Mouse (Mus musculus): ENCODE data around the gene Ctrb1.

The Ctrb1 gene

GRCm38 (mm10) chr8:111717488-111717792 is 26.6 kb upstream of the Ctrb1 start:
- no peak for DNase-seq (ENCODE audit: low spot score in 2 of 2)

GRCm38 (mm10) chr8:111716603-111717487 is 26.0 kb upstream of the Ctrb1 start:
- DNase-seq (ENCODE audit: low spot score in 2 of 2) = peak; percentile 71 to 85

- peak in 1 of 2 experiments; percentile 15 for DNase-seq (ENCODE audit: low spot score in 2 of 2)
Observed at GRCm38 (mm10) chr8:111715514-111715913, 24.7 kb upstream of the Ctrb1 start.

DNA sequence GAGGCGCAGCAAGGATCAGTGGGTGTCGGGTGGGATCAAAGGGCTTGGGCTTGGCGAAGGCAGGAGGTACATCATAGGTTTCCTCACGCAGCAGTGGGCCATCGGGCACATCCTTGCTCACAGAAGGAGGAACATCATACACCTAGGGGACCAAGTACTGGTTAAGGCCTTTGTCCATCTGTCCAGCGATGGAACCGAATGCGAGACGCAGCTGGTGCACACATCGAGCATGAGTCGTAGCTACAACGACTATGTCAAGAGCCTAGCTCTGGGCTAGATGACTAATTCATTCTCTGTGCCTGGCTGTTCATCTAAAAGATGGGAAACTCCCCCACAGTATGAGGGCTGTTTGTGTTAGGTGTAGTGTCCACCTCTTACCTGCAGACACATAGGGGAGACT is 23.5 kb upstream of the Ctrb1 start:
- DNase-seq (ENCODE audit: low spot score in 2 of 2) = peak in 1 of 2 experiments; percentile 7

- peak in 1 of 2 experiments; percentile 17 for DNase-seq (ENCODE audit: low spot score in 2 of 2)
Observed at GRCm38 (mm10) chr8:111713817-111714216, 23.0 kb upstream of the Ctrb1 start.

DNA sequence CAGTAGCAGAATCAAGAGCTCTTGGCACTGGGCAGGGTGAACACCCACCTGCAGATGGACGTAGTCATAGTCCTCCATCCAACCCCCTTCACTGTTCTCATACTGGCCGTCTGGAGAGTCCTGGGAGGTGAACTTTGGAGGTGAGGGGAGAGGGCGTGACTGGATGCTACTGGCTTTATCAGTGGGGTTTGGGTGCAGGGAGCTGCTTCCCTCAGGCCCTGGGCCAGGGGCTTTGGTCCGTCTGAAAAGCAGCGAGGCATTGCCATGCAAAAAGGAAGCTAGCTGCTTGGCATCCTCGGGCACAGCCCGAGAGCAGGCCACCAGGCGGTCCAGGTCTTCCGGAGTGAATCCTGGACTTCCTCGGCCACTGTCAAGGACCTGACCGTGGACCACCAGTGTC is 22.5 kb upstream of the Ctrb1 start:
- peak in 1 of 2 experiments; percentile 11 for DNase-seq (ENCODE audit: low spot score in 2 of 2)

GRCm38 (mm10) chr8:111712588-111712987 is 21.8 kb upstream of the Ctrb1 start:
- peak in 1 of 2 experiments; percentile 59 for DNase-seq (ENCODE audit: low spot score in 2 of 2)

GRCm38 (mm10) chr8:111712135-111712534 is 21.3 kb upstream of the Ctrb1 start:
- no peak for DNase-seq (ENCODE audit: low spot score in 2 of 2)

DNA sequence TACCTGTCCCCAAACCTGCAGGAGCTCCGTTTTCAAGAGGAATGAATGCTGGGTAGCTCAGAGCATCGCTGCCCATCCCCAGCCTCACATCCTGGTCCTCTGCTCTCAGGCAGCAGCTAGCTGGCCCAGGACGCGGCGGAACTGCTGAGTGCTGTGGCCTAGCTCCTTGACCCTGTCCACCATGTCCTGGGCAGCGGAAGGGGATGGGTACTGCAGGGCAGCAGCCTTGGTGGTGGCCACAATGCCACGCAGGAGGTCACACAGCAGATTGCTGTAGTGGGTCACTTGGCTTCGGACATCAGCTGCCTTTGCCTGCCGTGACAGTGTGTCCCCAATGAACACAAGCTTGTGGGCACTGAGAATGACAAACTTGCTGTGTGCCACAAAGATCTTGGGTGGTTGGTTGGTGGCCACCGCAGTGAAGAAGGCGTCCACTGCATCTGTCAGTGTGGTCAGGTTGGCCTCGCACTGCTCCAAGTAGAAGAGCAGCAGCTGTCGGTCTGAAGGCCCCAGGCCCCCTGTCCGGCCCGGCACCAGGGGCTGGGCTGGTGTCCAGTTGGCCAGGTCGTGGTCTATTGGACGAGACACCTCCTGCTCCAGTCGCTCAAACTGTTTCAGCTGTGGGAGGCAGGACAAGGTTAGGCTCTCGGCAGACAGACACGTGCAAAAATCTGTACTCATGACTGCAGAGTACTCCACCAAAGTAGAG is 20.1 kb upstream of the Ctrb1 start:
- peak in 1 of 2 experiments; percentile 7 for DNase-seq (ENCODE audit: low spot score in 2 of 2)

DNA sequence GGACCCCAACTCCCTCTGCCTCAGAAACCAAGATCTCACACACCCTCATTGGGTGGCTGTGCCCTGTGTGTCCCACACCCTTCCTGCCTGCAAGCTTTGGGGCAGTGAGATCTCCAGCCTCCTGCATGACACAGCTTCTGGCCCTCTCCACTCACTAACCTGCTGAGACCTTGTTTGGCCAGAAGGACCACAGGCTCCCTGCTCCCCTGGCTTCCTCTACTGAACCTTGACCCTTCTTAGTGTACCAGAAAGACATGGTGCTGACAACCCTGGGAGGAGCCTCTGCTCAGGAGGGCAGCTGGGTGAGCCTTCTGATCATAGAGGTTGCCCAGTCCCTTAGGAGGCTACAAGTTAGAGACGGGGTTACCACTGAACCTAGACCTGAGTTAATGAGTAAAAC is 18.4 kb upstream of the Ctrb1 start:
- no peak for DNase-seq (ENCODE audit: low spot score in 2 of 2)

GRCm38 (mm10) chr8:111708265-111708664 is 17.5 kb upstream of the Ctrb1 start:
- DNase-seq (ENCODE audit: low spot score in 2 of 2) = no peak

DNA sequence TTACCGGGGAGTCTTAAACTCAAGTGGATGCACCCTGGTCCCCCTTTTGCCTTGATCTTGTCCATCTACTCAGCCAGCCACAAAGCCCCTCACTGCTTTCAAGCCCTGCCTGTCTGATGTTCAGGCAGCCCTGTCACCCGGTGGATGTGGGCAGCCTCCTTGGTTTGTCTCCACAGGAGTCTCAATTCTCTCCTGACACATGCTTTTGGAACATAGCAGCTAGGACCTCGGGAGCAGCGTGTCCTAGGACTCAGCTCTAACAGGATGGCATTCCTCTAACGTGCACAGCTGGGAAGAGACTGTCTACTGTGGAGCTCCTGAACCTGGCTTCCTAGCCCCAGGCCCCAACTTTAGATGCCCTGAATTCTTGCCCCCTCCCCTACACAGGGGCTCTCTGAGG is 14.9 kb upstream of the Ctrb1 start:
- no peak for DNase-seq (ENCODE audit: low spot score in 2 of 2)

GRCm38 (mm10) chr8:111705222-111705621 is 14.4 kb upstream of the Ctrb1 start:
- DNase-seq (ENCODE audit: low spot score in 2 of 2) = no peak

- DNase-seq (ENCODE audit: low spot score in 2 of 2) = no peak
Observed at GRCm38 (mm10) chr8:111704585-111704984, 13.8 kb upstream of the Ctrb1 start.

- DNase-seq (ENCODE audit: low spot score in 2 of 2) = no peak
Observed at GRCm38 (mm10) chr8:111701380-111701779, 10.6 kb upstream of the Ctrb1 start.

- DNase-seq (ENCODE audit: low spot score in 2 of 2) = no peak
Observed at GRCm38 (mm10) chr8:111700740-111701139, 9.9 kb upstream of the Ctrb1 start.

GRCm38 (mm10) chr8:111700201-111700600 is 9.4 kb upstream of the Ctrb1 start:
- no peak for DNase-seq (ENCODE audit: low spot score in 2 of 2)

GRCm38 (mm10) chr8:111699035-111699434 is 8.2 kb upstream of the Ctrb1 start:
- no peak for DNase-seq (ENCODE audit: low spot score in 2 of 2)

GRCm38 (mm10) chr8:111697655-111698054 is 6.8 kb upstream of the Ctrb1 start:
- DNase-seq (ENCODE audit: low spot score in 2 of 2) = no peak

DNA sequence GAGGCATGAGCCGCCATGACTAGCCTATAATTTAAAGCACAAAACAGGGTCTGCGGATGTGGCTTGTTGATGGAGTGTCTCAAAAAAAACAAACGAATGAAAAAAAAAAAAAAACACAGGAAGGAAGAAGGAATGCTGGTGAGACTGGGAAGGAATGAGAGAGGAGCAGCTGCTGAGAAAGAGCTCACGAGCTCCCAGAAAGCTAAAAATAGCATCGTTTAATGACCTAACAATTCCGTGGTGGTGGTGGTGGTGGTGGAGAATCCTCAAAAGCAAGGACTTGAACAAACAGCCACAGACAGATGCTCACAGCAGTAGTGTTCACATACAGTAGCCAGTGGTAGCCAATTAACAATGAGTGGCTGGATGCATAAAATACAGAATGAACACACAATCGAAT is 4.6 kb upstream of the Ctrb1 start:
- no peak for DNase-seq (ENCODE audit: low spot score in 2 of 2)

DNA sequence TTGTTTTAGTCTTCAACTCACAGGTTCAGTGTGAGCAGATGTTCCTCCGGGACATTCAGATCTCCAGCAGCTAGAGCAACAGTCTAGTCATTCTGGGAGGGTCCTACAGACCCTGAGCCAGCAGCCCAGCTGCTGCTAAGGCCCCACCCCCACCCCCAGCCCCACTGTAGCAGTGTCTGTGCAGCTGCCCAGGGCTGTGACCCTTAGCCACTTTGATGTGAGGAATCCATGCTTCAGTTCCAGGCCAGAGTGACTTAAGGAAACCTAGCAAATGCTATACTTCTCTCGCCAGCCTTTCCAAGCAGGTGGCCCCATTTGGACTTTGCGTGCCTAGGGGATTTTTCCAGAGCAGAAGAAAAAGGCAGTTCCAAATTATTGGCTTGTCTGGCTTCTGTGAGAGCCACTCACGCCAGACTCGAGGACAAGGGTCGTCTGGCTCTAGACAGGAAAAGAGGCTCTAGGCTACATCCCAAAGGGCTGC is 2.5 kb upstream of the Ctrb1 start:
- no peak for DNase-seq (ENCODE audit: low spot score in 2 of 2)

DNA sequence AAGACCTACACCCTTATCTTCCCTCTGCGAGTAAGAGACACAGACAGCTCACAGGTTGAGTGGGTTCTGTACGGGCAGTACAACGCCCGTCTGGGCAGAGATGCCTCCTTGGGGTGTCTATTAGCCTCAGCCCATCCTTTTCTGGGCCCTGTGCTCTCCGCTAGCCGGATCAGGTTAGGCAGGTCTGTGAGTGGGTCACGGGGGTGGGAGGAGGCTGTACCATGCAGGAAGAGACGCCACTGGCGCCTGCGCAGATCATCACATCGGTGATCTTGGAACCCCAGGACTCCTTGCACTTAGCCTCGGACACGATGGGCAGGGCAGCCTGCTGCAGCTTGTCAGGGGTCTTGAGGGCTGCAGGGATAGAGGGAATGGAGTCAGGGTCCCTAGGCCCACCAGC is 3.9 kb downstream of the Ctrb1 start:
- DNase-seq (ENCODE audit: low spot score in 2 of 2) = no peak

DNA sequence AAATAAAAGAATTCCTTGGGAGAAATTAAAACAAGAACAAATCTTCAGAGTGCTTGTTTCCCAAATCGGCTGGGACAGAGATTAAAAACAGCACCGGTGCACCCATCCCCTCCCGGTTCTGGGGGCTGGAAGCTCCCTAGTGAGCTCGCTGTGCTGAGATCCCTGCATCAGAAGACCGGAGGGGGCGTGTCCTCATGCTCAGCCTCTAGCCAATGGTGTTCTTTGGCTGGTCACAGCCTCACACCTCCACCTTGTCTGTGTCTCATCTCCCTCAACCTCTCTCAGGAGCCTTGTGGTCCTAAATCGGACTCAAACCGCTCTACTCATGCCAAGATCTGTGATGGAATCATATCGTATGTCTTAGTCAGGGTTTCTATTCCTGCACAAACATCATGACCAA is 8.3 kb downstream of the Ctrb1 start:
- DNase-seq (ENCODE audit: low spot score in 2 of 2) = no peak

All from frontal cortex, postnatal 10 days (tissue).